Mouse (Mus musculus) liver, postnatal 0 days (tissue): Measurements from ENCODE around the gene Fam83g. TPM values are rescaled to one million over a fixed set of nuclear protein-coding genes. Genes with fewer than 3 reads are reported as not detected.

Experiments
- ATAC-seq: fragments of 200-750 bp; cut with Nextera tagmentation; 2 replicates; pipeline ENCODE4 v1.8.0; 2017; ENCODE audit warnings: mild to moderate bottlenecking, moderate library complexity
- DNase-seq: peaks from one replicate; pipeline ENCODE4 v3.0.0-alpha.2; 2016
- H3K27ac ChIP-seq: fragments of 300-500 bp; sonication (generic); 2 replicates; pipeline ENCODE4 v1.5.1; 2014; ENCODE audit warnings: antibody characterized with exemption, moderate library complexity, mild to moderate bottlenecking, low read depth
- H3K27me3 ChIP-seq: fragments of 300-500 bp; sonication (generic); 2 replicates; pipeline ENCODE4 v1.6.1; 2014; ENCODE audit warnings: low read length, control low read depth, mixed read lengths; ENCODE audit not compliant: insufficient read depth
- H3K36me3 ChIP-seq: fragments of 300-500 bp; sonication (generic); replicated peaks from 2 replicates; pipeline ENCODE4 v1.6.1; 2014; ENCODE audit warnings: mild to moderate bottlenecking, control low read depth, low read length, moderate library complexity, mixed read lengths; ENCODE audit not compliant: insufficient read depth
- H3K4me1 ChIP-seq: fragments of 300-500 bp; sonication (generic); 2 replicates; pipeline ENCODE4 v1.6.1; 2014; ENCODE audit warnings: antibody characterized with exemption, mild to moderate bottlenecking, control low read depth; ENCODE audit not compliant: insufficient read depth
- H3K4me2 ChIP-seq: fragments of 300-500 bp; sonication (generic); 2 replicates; pipeline ENCODE4 v1.6.1; 2014; ENCODE audit warnings: low read depth, mild to moderate bottlenecking, low read length, moderate library complexity, mixed read lengths
- H3K4me3 ChIP-seq: fragments of 300-500 bp; sonication (generic); 2 replicates; pipeline ENCODE4 v1.5.1; 2014; ENCODE audit warnings: low read depth, low read length
- H3K9ac ChIP-seq: fragments of 300-500 bp; sonication (generic); replicated peaks from 2 replicates; pipeline ENCODE4 v1.6.1; 2014; ENCODE audit warnings: mild to moderate bottlenecking, moderate library complexity
- H3K9me3 ChIP-seq: fragments of 300-500 bp; sonication (generic); 2 replicates; pipeline ENCODE4 v1.6.1; 2016; ENCODE audit warnings: mild to moderate bottlenecking, control low read depth, low read length, mixed read lengths
- CTCF ChIP-seq: sonication (generic); IDR thresholded peaks from 2 replicates; pipeline ENCODE4 v1.5.1; 2016; ENCODE audit warnings: antibody characterized with exemption, low read depth
- EP300 ChIP-seq: IDR thresholded peaks from 2 replicates; pipeline ENCODE4 v1.6.1; 2016; ENCODE audit warnings: antibody characterized with exemption, low read depth, mild to moderate bottlenecking
- WGBS: fragments of 180-500 bp; shearing (Covaris S2); extraction: QIAGEN DNeasy Blood & Tissue Kit; methylation state at CpG from one replicate; pipeline ENCODE4 v1.1.7; 2014; ENCODE audit not compliant: insufficient replicate concordance; 5-methylcytosine and 5-hydroxymethylcytosine counted together
- polyA plus RNA-seq: library from polyadenylated mRNA; unstranded; fragments of >200 nt; fragmentation: Nextera tagmentation; extraction: Ambion mirVana; gene quantifications from 2 replicates; pipeline ENCODE4 v1.2.1, GENCODE M21; 2015

Gene Fam83g
- polyA plus RNA-seq, 1 experiment from 2014 or later = 2.2 TPM

GRCm38 (mm10) chr11:61646499-61647039, 37.3 kb upstream of the Fam83g start:
- H3K9me3 ChIP-seq = no peaks in the 10 kb centered on the region
- H3K4me1 ChIP-seq = peaks cover 11% of the 10 kb centered on the region; the same call in 1 of the 2 replicates
- H3K9ac ChIP-seq = no peak overlapping the region
- H3K27ac ChIP-seq = no peak overlapping the region
- no peak overlapping the region for H3K4me3 ChIP-seq
- ATAC-seq (no peak), DNase-seq (no peak)
- H3K27me3 ChIP-seq = no peaks in the 10 kb centered on the region
- H3K36me3 ChIP-seq = no peaks in the 10 kb centered on the region
- TF ChIP-seq EP300 = no peak
- no peak for TF ChIP-seq CTCF
- no peak overlapping the region for H3K4me2 ChIP-seq
- whole genome bisulfite sequencing = 54% methylated on average over 2 of the region's 2 CpGs

- Histone ChIP-seq H3K27ac (no peak overlapping the region), H3K9me3 (no peaks in the 10 kb centered on the region), H3K27me3 (no peaks in the 10 kb centered on the region), H3K36me3 (no peaks in the 10 kb centered on the region), H3K4me3 (no peak overlapping the region), H3K9ac (no peak overlapping the region), H3K4me1 (peaks cover 10% of the 10 kb centered on the region; the same call in 1 of the 2 replicates), H3K4me2 (no peak overlapping the region)
- DNase-seq (no peak), ATAC-seq (no peak)
- TF ChIP-seq EP300 (no peak), CTCF (no peak)
- WGBS = 43% methylated on average over 10 of the region's 10 CpGs
Observed at GRCm38 (mm10) chr11:61647110-61647910, 36.6 kb upstream of the Fam83g start.

GRCm38 (mm10) chr11:61647956-61648748, 35.7 kb upstream of the Fam83g start:
- no peak for DNase-seq
- TF ChIP-seq CTCF (no peak), EP300 (no peak)
- Histone ChIP-seq H3K36me3 (no peaks in the 10 kb centered on the region), H3K27me3 (no peaks in the 10 kb centered on the region), H3K9ac (no peak overlapping the region), H3K4me3 (no peak overlapping the region), H3K4me1 (peaks cover 6% of the 10 kb centered on the region), H3K27ac (no peak overlapping the region), H3K4me2 (no peak overlapping the region), H3K9me3 (no peaks in the 10 kb centered on the region)
- ATAC-seq = no peak
- 47% methylated on average over 6 of the region's 6 CpGs for WGBS

GRCm38 (mm10) chr11:61648749-61649115, 35.2 kb upstream of the Fam83g start:
- H3K4me3 ChIP-seq = no peak overlapping the region
- TF ChIP-seq EP300 = no peak
- no peak for TF ChIP-seq CTCF
- H3K36me3 ChIP-seq = no peaks in the 10 kb centered on the region
- ATAC-seq (no peak), DNase-seq (no peak)
- no peak overlapping the region for H3K9ac ChIP-seq
- no peaks in the 10 kb centered on the region for H3K9me3 ChIP-seq
- peaks cover 7% of the 10 kb centered on the region for H3K4me1 ChIP-seq
- WGBS = 71% methylated on average over 7 of the region's 7 CpGs
- no peak overlapping the region for H3K4me2 ChIP-seq
- no peaks in the 10 kb centered on the region for H3K27me3 ChIP-seq
- no peak overlapping the region for H3K27ac ChIP-seq

- ATAC-seq (no peak), DNase-seq (no peak)
- Histone ChIP-seq H3K9me3 (no peaks in the 10 kb centered on the region), H3K4me1 (peaks cover 7% of the 10 kb centered on the region), H3K27ac (no peak overlapping the region), H3K27me3 (no peaks in the 10 kb centered on the region), H3K4me3 (no peak overlapping the region), H3K9ac (no peak overlapping the region), H3K36me3 (no peaks in the 10 kb centered on the region), H3K4me2 (no peak overlapping the region)
- WGBS = 75% methylated on average over 5 of the region's 5 CpGs
- no peak for TF ChIP-seq CTCF
- TF ChIP-seq EP300 = no peak
Observed at GRCm38 (mm10) chr11:61649163-61649580, 34.7 kb upstream of the Fam83g start.

GRCm38 (mm10) chr11:61649626-61650025, 34.3 kb upstream of the Fam83g start:
- no peak overlapping the region for H3K4me2 ChIP-seq
- no peak overlapping the region for H3K4me3 ChIP-seq
- H3K36me3 ChIP-seq = no peaks in the 10 kb centered on the region
- no peaks in the 10 kb centered on the region for H3K9me3 ChIP-seq
- no peaks in the 10 kb centered on the region for H3K27me3 ChIP-seq
- WGBS = 75% methylated on average over 4 of the region's 4 CpGs
- no peak overlapping the region for H3K9ac ChIP-seq
- no peak for ATAC-seq
- peaks cover 7% of the 10 kb centered on the region for H3K4me1 ChIP-seq
- DNase-seq = no peak
- no peak overlapping the region for H3K27ac ChIP-seq
- TF ChIP-seq EP300 (no peak), CTCF (no peak)
